Mouse (Mus musculus) cortical plate, adult 2 months (tissue): ENCODE measurements at regions not wholly inside any gene's neighbourhood (a gene's known extent, or its start where the extent isn't known, plus 50 kb on each side); places are given as distances from the start of the nearest gene placed in this dataset.
"Not testable (repeated sequence)": the region's sequence is repeated elsewhere in the genome, so short reads cannot be mapped to it uniquely, and the experiment has no call there.

Experiments used
- H3K27ac ChIP-seq: fragments of 200-500 bp; 2 replicates; pipeline ENCODE4 v1.5.1; 2012; ENCODE audit warnings: low read length, control low read depth, inconsistent platforms; ENCODE audit not compliant: insufficient read depth
- H3K4me1 ChIP-seq: fragments of 200-500 bp; 2 replicates; pipeline ENCODE4 v1.6.1; 2011; ENCODE audit warnings: low read length; ENCODE audit not compliant: control insufficient read depth, insufficient read depth
- H3K4me3 ChIP-seq: fragments of 200-500 bp; 2 replicates; pipeline ENCODE4 v1.5.1; 2011; ENCODE audit warnings: mild to moderate bottlenecking, low read length, control low read depth; ENCODE audit not compliant: insufficient read depth
- CTCF ChIP-seq: fragments of 200-500 bp; IDR thresholded peaks from 2 replicates; pipeline ENCODE4 v1.5.1; 2011; ENCODE audit warnings: mild to moderate bottlenecking, control low read depth, low read length; ENCODE audit not compliant: insufficient read depth; ENCODE audit errors: extremely low read depth
- POLR2A ChIP-seq: fragments of 200-500 bp; IDR thresholded peaks from 2 replicates; pipeline ENCODE4 v1.6.1; 2011; ENCODE audit warnings: mild to moderate bottlenecking, low read length, control low read depth; ENCODE audit not compliant: insufficient read depth; ENCODE audit errors: extremely low read depth

- Histone ChIP-seq H3K27ac (peak overlapping the region; percentile 63; the same call in 1 of the 2 replicates), H3K4me1 (peaks cover 3% of the 10 kb centered on the region; the same call in 1 of the 2 replicates), H3K4me3 (no peak overlapping the region)
- no peak for TF ChIP-seq POLR2A
- no peak for TF ChIP-seq CTCF
Observed at GRCm38 (mm10) chr13:111309848-111310692, 55.3 kb downstream of the Actbl2 start.

GRCm38 (mm10) chr13:111310693-111311045 is 55.9 kb downstream of the Actbl2 start:
- TF ChIP-seq POLR2A (no peak), CTCF (no peak)
- H3K27ac ChIP-seq: peak overlapping the region; percentile 54; the same call in 1 of the 2 replicates

GRCm38 (mm10) chr13:111313506-111313905 is 58.7 kb downstream of the Actbl2 start:
- H3K4me3 ChIP-seq, H3K4me1 ChIP-seq, H3K27ac ChIP-seq: not testable (repeated sequence)

More at GRCm38 (mm10) chr13:111310693-111311045, 55.9 kb downstream of the Actbl2 start:
- peaks cover 3% of the 10 kb centered on the region; the same call in 1 of the 2 replicates for H3K4me1 ChIP-seq
- H3K4me3 ChIP-seq: no peak overlapping the region

- H3K4me1 ChIP-seq: not testable (repeated sequence)
Observed at GRCm38 (mm10) chr13:111317876-111318275, 63.1 kb downstream of the Actbl2 start.

GRCm38 (mm10) chr13:111323206-111323605 is 68.4 kb downstream of the Actbl2 start:
- no peaks in the 10 kb centered on the region for H3K4me1 ChIP-seq
- H3K4me3 ChIP-seq: no peak overlapping the region
- no peak for TF ChIP-seq CTCF
- no peak for TF ChIP-seq POLR2A
- H3K27ac ChIP-seq: no peak overlapping the region

More at GRCm38 (mm10) chr13:111317876-111318275, 63.1 kb downstream of the Actbl2 start:
- H3K27ac ChIP-seq, H3K4me3 ChIP-seq: not testable (repeated sequence)

- Histone ChIP-seq H3K4me3 (no peak overlapping the region), H3K27ac (peak overlapping the region; percentile 7; the same call in 1 of the 2 replicates), H3K4me1 (no peaks in the 10 kb centered on the region)
- TF ChIP-seq CTCF (no peak), POLR2A (no peak)
Observed at GRCm38 (mm10) chr13:111326096-111326665, 71.4 kb downstream of the Actbl2 start.

- TF ChIP-seq CTCF (no peak), POLR2A (no peak)
- H3K4me1 ChIP-seq: no peaks in the 10 kb centered on the region
- H3K27ac ChIP-seq: no peak overlapping the region
- no peak overlapping the region for H3K4me3 ChIP-seq
Observed at GRCm38 (mm10) chr13:111333035-111333434, 78.2 kb downstream of the Actbl2 start.

- Histone ChIP-seq H3K4me1 (no peaks in the 10 kb centered on the region), H3K27ac (no peak overlapping the region), H3K4me3 (no peak overlapping the region)
- TF ChIP-seq CTCF: no peak
- no peak for TF ChIP-seq POLR2A
Observed at GRCm38 (mm10) chr13:111333851-111334250, 79.0 kb downstream of the Actbl2 start.

- H3K4me1 ChIP-seq: no peaks in the 10 kb centered on the region
- no peak overlapping the region for H3K4me3 ChIP-seq
- TF ChIP-seq POLR2A (no peak), CTCF (no peak)
- no peak overlapping the region for H3K27ac ChIP-seq
Observed at GRCm38 (mm10) chr13:111334258-111335052, 79.6 kb downstream of the Actbl2 start.

- TF ChIP-seq CTCF: no peak
- H3K4me3 ChIP-seq: no peak overlapping the region
- H3K27ac ChIP-seq: no peak overlapping the region
- no peaks in the 10 kb centered on the region for H3K4me1 ChIP-seq
Observed at GRCm38 (mm10) chr13:111344981-111345380, 90.2 kb downstream of the Actbl2 start.
